Mouse (Mus musculus): Measurements from ENCODE around the gene Cacna1c.

Cacna1c gene

DNA sequence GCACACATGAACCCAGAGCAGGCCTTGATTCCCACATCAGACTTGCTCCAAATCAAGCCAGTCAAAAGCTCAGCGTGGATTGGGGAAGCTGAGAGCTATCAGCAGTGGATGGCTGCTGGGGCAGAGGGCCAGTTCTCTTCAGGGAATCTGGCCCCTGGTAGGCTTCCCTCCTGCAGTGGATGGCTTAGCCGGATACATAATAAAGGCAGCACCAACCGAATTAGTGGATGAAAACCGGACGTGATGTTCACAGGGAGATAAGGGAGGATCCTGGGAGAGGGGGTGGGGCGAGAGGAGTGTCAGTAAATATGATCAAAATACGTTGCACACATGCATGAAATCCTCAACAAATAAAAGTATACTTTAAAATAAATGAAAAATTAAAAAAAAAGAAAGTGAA is 359.5 kb downstream of the Cacna1c start:
- DNase-seq: no peak

DNA sequence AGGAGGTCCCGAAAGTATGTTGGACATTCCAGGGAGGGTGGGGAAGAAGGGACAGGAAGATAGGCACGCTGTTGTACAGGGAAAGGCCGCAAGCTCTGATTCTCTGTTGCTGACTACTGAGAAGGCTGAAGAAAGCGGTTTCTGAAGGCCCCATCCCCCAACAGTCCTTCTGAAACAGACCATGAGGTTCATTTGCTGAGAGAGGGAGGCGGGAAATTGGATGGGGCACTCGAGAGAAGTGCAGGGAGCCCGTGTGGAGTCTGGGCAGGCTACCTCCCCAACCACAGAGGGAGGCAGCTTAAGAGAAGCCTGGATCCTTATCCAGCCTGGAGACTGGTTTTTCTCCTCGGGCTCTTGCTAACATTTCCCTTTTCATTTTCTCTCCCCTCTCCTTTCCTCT is 362.2 kb downstream of the Cacna1c start:
- no peak for DNase-seq

DNA sequence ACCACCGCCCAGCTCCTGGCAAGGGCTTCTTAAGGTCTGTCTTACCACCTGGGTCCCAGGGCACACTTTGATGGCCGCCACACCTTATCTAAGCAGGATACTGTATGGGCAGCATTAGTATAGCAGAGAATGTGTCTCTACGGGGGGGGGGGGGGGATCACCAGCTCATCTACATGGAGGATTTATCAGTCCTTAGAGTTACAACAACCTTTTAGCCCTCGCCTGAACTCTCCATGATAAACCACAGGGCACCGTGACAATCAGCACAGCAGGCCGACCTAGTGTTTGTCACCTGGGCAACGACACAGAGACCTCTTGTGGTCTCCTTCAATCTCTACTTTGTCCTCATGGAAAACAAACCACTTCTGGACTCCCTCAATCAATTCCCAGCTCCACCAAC is 363.2 kb downstream of the Cacna1c start:
- no peak for DNase-seq

GRCm38 (mm10) chr6:118832616-118833015 is 363.6 kb downstream of the Cacna1c start:
- DNase-seq: no peak

DNA sequence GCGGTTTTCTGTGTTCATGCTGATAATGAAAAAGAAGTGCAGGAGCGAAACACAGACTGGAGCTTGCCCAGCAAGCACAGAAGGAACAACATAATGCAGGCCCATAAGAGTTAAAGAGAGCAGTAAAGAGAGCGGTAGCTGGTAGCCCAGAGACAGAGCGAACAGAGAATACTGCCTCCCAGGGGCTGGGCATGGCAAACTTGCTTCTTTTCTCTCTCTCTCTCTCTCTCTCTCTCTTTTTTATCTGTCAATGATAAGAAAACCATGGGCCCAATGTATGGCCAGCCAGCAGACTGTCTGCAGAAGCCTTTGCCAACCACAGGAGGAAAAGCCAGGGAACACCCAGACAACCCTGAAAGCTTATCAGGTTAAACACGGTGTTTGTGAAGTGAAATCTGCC is 365.4 kb downstream of the Cacna1c start:
- no peak for DNase-seq

GRCm38 (mm10) chr6:118828187-118828586 is 368.0 kb downstream of the Cacna1c start:
- DNase-seq: no peak

DNA sequence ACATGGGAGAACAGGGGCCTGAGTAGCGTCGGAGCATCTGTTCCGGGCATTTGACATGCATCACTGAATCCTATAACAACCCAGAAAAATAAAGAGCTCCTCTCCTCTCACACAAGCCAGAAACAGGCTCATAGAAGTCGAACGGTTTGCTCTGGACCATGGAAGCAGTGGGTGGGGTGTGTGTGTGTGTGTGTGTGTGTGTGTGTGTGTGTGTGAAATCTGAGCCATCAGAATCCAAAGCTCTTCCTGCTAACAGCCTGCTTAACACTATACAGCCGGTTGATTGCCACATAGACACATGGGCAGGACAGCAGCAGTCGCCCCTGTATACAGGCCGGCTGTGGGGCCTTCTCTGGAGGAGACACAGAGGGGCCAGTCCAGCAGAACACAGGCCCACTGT is 368.7 kb downstream of the Cacna1c start:
- no peak for DNase-seq

DNA sequence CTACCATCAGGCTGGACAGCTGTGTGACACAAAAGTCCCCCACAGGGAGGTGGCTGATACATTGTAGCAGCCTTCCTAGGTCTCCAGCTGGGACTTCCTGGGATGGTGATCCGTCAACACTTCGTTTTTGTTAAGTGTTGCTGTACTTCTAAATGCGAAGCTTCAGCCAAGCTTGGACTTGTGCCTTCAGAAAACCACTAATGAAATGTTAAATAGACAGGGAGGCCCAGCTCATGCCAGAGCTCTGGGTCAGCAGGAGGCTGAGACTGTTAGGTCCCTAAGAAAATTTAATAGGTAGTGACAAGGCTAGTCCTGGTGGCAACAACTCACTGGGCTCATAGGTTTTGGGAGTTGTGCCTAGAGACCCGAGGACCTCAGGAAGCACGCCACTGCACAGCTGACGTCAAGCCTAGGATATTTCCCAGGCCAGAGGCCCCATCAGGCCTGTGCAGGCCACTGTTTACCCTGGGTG is 370.8 kb downstream of the Cacna1c start:
- peak; percentile 38 for DNase-seq

GRCm38 (mm10) chr6:118821536-118821935 is 374.7 kb downstream of the Cacna1c start:
- DNase-seq: no peak

GRCm38 (mm10) chr6:118819657-118820056 is 376.6 kb downstream of the Cacna1c start:
- DNase-seq: no peak

- peak; percentile 21 for DNase-seq
These were observed 378.2 kb downstream of the Cacna1c start for GRCm38 (mm10) chr6:118817928-118818503.

- no peak for DNase-seq
These were observed 380.0 kb downstream of the Cacna1c start for GRCm38 (mm10) chr6:118816253-118816652.

DNA sequence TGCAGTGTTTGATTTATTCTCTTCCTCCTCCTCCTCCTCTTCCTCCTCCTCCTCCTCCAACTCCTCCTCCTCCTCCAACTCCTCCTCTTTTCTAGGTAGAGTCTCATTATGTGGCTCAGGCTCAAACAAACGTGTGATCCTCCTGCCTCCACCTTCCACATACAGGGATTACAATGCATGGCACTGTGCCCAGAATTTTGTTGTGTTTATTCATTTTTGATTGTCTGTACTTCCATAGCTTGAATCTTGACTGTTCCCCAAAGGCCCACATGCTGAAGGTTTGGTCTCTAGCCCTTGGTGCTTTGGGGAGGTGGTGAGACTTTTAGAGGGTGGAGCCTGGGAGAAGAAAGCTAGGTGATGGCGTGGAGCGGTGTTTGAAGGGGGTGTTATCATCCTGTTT is 383.7 kb downstream of the Cacna1c start:
- DNase-seq: no peak

- DNase-seq: no peak
These were observed 384.2 kb downstream of the Cacna1c start for GRCm38 (mm10) chr6:118812007-118812406.

DNA sequence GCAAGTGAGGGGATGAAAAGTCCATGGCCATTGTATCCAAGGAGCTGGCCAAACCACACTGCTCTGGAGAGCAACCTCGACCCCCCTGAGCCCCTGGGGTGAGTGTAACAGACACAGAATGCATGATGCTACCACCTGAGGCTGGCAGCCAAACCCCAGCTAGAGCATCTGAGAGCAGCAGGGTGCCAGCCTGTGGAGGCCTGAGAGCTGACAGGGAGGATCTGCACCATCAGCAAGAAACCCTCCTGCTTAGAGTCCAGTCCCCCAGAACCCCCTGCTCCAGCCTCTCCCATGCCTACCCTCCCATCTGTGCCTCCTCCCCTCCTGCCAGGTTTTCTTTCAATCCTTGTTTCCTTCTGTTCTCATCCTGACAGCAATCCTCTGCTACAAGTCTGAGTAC is 385.4 kb downstream of the Cacna1c start:
- DNase-seq: no peak

DNA sequence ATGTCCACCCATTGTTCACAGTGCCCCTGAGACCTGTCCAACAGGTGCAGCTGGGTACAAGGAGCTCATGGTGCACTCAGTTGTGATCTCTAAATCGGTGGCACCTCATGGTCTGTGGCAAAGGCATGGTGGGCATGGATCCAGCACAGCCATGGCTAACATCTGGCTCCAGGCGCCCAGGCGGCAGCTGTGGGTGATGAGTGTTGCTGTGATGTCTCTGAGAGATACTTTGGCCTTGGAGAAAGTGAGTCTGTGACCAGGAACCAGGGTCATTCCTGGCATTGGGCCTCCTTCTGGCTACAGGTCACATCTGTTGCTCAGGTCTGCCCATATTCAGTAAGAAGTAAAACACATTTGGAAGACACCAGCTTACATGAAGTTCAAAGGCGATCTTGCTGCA is 391.1 kb downstream of the Cacna1c start:
- DNase-seq: no peak

DNA sequence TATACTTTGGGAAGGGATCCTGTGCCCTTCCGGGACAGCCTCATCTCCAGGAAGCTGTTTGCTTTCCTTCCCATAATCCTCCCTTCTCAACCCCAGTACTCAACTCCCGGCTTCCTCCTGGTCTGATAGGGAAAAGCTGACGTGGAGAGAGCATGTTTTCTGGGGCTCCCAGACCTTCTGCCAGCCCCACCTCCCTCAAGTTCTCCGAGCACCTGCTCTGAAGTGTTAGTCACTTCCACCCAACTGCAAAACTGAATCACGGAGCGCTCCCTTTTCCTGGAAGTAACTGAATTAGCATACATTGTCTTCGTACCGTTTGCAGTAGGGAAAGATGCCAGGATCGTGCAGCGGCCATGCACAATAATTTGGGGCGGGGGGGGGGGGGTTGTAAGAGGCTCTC is 393.9 kb downstream of the Cacna1c start:
- no peak for DNase-seq

DNA sequence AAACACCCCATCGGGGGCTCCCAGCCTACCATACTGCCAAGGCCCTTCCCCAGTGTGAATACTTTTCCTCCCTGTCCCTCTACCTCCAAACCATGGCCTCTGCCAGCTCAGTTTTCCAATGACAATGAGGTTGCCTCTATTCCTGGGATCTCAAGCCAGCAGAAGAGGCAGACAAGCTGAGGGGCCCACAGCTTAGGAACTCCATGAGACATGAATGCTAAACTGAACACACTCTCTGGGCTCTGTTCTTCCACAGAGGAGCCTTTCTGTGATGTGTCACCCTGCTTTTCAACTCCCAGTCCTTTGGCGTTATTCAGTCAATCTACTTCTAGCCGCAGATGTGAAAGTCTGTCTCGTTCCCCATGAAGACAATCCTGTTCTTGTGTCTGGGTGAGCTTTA is 399.8 kb downstream of the Cacna1c start:
- DNase-seq: no peak

- DNase-seq: no peak
These were observed 400.5 kb downstream of the Cacna1c start for GRCm38 (mm10) chr6:118795716-118796115.

DNA sequence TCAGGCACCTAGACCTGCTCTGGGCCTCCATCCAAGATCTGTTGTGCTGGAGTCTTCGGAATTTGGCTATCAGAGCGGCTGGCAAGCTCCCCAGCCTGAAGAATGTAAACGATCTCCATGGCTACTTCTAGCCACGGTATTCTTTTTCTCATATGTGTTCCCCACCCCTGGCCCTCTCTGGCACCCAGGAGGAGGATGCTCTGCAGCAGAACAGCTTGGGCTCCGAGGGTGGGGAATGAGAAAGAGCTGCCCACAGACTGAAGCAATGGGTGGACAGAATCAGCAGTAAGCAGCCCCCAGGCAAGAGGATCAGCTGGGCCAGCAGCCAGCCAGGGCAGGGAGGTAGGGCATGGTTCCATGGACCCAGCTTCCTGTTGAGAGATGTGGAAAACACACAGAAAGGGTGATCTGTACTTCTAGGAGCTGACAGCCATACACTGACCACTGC is 404.3 kb downstream of the Cacna1c start:
- DNase-seq: peak; percentile 26

DNA sequence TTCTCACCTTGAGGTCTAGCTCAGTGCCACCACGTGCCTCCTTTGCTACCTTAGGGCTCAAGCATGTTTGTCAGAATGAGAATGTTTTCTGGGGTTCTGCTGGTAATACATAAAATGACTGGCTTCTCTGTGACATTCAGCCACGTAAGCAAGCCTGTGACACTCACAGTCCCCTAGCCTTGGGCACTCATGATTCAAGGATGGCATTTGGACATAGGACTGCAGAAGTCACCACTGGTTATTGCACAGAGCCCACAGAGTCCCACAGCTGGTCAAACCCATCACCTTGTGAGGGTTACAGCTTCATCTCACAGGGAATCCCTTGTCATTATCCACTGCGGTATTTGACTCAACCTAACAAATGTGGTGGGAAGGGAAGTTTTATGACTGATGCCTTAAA is 408.3 kb downstream of the Cacna1c start:
- DNase-seq: no peak

DNA sequence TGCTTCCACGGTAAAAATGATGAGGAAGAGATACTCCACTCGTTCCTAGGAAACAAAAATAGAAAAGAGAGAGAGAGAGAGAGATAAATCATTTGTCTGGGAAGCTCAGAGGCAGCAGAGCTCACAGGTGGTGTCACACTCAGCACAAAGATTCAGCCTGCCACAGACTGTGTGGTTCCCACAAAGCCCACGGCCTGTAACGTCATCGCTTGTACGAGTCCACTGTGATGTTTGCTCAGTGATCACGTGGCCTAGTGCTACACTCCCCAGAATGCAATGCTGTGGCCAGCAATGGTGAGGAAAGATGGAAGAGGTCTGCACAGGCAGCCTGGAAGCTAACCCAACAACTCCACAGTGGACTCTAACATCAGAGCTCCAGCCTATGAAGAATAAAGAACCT is 415.9 kb downstream of the Cacna1c start:
- DNase-seq: no peak

DNA sequence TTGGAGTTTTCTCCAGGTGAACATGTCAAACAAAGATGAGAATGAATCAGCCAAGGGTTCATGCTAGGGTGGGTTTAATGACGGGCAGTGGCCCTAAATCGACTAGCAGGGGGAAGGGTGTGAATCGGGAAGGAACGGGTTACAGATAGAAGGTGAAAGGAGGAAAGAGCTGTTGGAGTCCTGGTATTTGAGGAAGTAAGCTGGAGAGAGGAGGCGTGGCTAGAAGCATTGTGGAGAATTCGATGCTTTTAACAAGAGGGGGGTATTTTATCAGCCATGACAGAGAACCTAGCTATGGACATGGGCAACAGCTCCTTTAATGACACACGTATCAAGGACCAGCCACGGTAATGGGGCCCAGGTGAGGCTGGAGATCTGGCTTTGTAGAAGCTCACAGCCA is 417.0 kb downstream of the Cacna1c start:
- DNase-seq: no peak

- DNase-seq: no peak
These were observed 418.8 kb downstream of the Cacna1c start for GRCm38 (mm10) chr6:118777457-118777856.

- DNase-seq: no peak
These were observed 419.8 kb downstream of the Cacna1c start for GRCm38 (mm10) chr6:118776459-118776858.

GRCm38 (mm10) chr6:118772581-118772980 is 423.6 kb downstream of the Cacna1c start:
- no peak for DNase-seq
